In genomic region chr11:117394230-117395137, GRCm38 (mm10) we compare ENCODE assay signal across 8 mouse cellular contexts.
DNase-seq lines count a peak whose midpoint lies in the region; ATAC-seq and TF ChIP-seq lines count a peak whose summit lies in the region.

No protein-coding gene starts in this region.

- H3K9ac ChIP-seq in ES-E14 (ENCODE audit: insufficient read depth, low read depth, low read length, poor library complexity, severe bottlenecking): peak overlapping the region; percentile 5; the same call in 1 of the 2 replicates
- H3K9ac ChIP-seq in forebrain, embryonic 12.5 days: peak overlapping the region; percentile 44
- peak overlapping the region; percentile 66 for H3K9ac ChIP-seq in midbrain, embryonic 13.5 days (replicated peaks)

- H3K36me3 ChIP-seq in ES-E14 (ENCODE audit: control insufficient read depth, insufficient read depth, low read length, poor library complexity, severe bottlenecking): no peaks in the 10 kb centered on the region
- no peaks in the 10 kb centered on the region for H3K36me3 ChIP-seq in forebrain, embryonic 12.5 days (replicated peaks)
- H3K36me3 ChIP-seq in midbrain, embryonic 13.5 days: no peaks in the 10 kb centered on the region

- H3K27ac ChIP-seq in ES-E14 (ENCODE audit: insufficient read depth, low read depth, low read length, poor library complexity, severe bottlenecking): no peak overlapping the region
- peak overlapping the region; percentile 74 for H3K27ac ChIP-seq in forebrain, embryonic 12.5 days
- peak overlapping the region; percentile 82 for H3K27ac ChIP-seq in midbrain, embryonic 13.5 days

- H3K4me3 ChIP-seq in ES-E14 (ENCODE audit: insufficient read depth in 1 of 2, low read depth in 1 of 2, low read length in 2 of 2, poor library complexity in 1 of 2, severe bottlenecking in 1 of 2): peak overlapping the region; percentile 11 to 42; a peak in 1 of 4 replicates
- H3K4me3 ChIP-seq in forebrain, embryonic 12.5 days (replicated peaks): peak overlapping the region; percentile 42
- peak overlapping the region; percentile 39 for H3K4me3 ChIP-seq in midbrain, embryonic 13.5 days (replicated peaks)

- no peaks in the 10 kb centered on the region for H3K9me3 ChIP-seq in ES-E14 (ENCODE audit: control insufficient read depth, insufficient read depth, low read depth, low read length)
- H3K9me3 ChIP-seq in forebrain, embryonic 12.5 days: no peaks in the 10 kb centered on the region
- no peaks in the 10 kb centered on the region for H3K9me3 ChIP-seq in midbrain, embryonic 13.5 days

- ATAC-seq in cerebellum, adult (ENCODE audit: insufficient number of reproducible peaks, low FRiP score, low TSS enrichment): 0 out of 2 replicates have a peak, but pooled peaks have one; percentile 36
- peak; percentile 78 for ATAC-seq in forebrain, embryonic 12.5 days (ENCODE audit: low FRiP score)
- peak; percentile 79 for ATAC-seq in midbrain, embryonic 13.5 days

- H3K4me1 ChIP-seq in ES-E14 (ENCODE audit: control insufficient read depth in 2 of 2, insufficient read depth in 2 of 2, low read length in 2 of 2, poor library complexity in 1 of 2): peaks cover 0 to 31% of the 10 kb centered on the region in 2 experiments; a peak in 1 of 4 replicates
- peaks cover 42% of the 10 kb centered on the region for H3K4me1 ChIP-seq in forebrain, embryonic 12.5 days
- peaks cover 47% of the 10 kb centered on the region for H3K4me1 ChIP-seq in midbrain, embryonic 13.5 days (replicated peaks)

- H3K4me2 ChIP-seq in forebrain, embryonic 12.5 days: peak overlapping the region; percentile 76
- peak overlapping the region; percentile 74 for H3K4me2 ChIP-seq in midbrain, embryonic 13.5 days (replicated peaks)

- under 1% methylated on average over 34 of the region's 34 CpGs for WGBS in forebrain, embryonic 12.5 days
- under 1% methylated on average over 34 of the region's 34 CpGs for WGBS in midbrain, embryonic 13.5 days

- in situ Hi-C loops in ES-E14 (cut with MboI; ENCODE audit: low sequenced_read_pairs in 2 of 2, unreplicated experiment in 2 of 2): loop anchor here in 1 of 2 experiments (25.0 kb wide), 1 partner anchor 418 kb away; the partner anchor contains the start of genes Gm20708 and Syngr2

- peaks cover 45% of the 10 kb centered on the region for H3K27me3 ChIP-seq in forebrain, embryonic 12.5 days
- H3K27me3 ChIP-seq in midbrain, embryonic 13.5 days: peaks cover 4% of the 10 kb centered on the region; the same call in 1 of the 2 replicates

- DNase-seq in cerebellum, adult 8-10 months: no peak
- DNase-seq in ES-E14 (ENCODE audit: low read depth, low spot score): no peak
- DNase-seq in kidney, postnatal 25 days: peak; percentile 51 to 70
- no peak for DNase-seq in spleen, postnatal 4 days (ENCODE audit: low spot score in 2 of 2)
- no peak for DNase-seq in thymus, postnatal 4 days

TF ChIP-seq in ES-E14, 5 proteins besides CTCF, POLR2A, EP300 and RAD21:
- TF ChIP-seq CHD2 (IDR thresholded peaks at IDR 0.05; ENCODE audit: low read depth, low read length) (no peak), MAFK (IDR thresholded peaks at IDR 0.05; ENCODE audit: insufficient read depth, low read depth, low read length) (no peak), HCFC1 (IDR thresholded peaks at IDR 0.05; ENCODE audit: borderline replicate concordance, insufficient read depth, low read length) (no peak), ZNF384 (IDR thresholded peaks at IDR 0.05; ENCODE audit: low read depth, low read length) (no peak), ZC3H11A (IDR thresholded peaks at IDR 0.05; ENCODE audit: borderline replicate concordance, low read depth, low read length) (no peak)

Comparison
In these comparisons a context has a peak if more than half of its experiments do, and no peak if none do; other contexts are left out.
1. DNase-seq: peak in kidney, postnatal 25 days (2 of 2); none in cerebellum, adult 8-10 months (single experiment), ES-E14 (single experiment), spleen, postnatal 4 days (0 of 2) and thymus, postnatal 4 days (single experiment).
2. H3K9ac ChIP-seq: peak in every context shown above with its lines; median percentile 66 in midbrain, embryonic 13.5 days; 44 in forebrain, embryonic 12.5 days; 5 in ES-E14.
3. Peak in every context shown above with its lines, with median percentiles within 50 percentile points of each other: ATAC-seq and H3K4me3 ChIP-seq.